Mouse (Mus musculus): ENCODE data around the gene Actl6a.
"Not testable (repeated sequence)": the region's sequence is repeated elsewhere in the genome, so short reads cannot be mapped to it uniquely, and the experiment has no call there.

Actl6a gene

GRCm38 (mm10) chr3:32705647-32706348, at the start of gene Actl6a:
Gene Actl6a (plus strand): TSS chr3:32706298.
- not testable (repeated sequence) for DNase-seq (ENCODE audit: low spot score)

- DNase-seq (ENCODE audit: low spot score) = no peak
These were observed 49.6 kb upstream of the Actl6a start for GRCm38 (mm10) chr3:32656398-32656994.

DNA sequence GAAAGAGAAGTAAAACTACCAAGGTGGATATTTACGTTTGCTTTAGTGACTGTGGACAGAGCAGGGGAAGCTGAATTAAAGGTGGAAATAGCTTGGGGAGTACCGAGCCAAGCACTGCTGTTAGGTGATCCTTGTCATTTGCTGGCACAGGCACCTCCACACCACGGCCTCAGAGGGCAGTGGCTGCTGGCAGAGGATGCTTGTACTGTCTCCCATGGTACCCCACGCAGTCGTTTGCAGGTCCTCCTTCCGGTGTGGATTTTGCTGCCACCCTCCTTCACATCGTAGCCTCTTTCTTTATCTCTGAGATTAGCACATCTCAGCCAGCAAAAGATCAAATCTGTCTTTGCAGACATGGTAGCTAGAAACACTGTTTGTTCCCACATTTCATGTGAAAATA, 47.7 kb upstream of the Actl6a start:
- no peak for DNase-seq (ENCODE audit: low spot score)

- DNase-seq (ENCODE audit: low spot score) = no peak
These were observed 47.3 kb upstream of the Actl6a start for GRCm38 (mm10) chr3:32658821-32659220.

GRCm38 (mm10) chr3:32659506-32659905, 46.6 kb upstream of the Actl6a start:
- no peak for DNase-seq (ENCODE audit: low spot score)

DNA sequence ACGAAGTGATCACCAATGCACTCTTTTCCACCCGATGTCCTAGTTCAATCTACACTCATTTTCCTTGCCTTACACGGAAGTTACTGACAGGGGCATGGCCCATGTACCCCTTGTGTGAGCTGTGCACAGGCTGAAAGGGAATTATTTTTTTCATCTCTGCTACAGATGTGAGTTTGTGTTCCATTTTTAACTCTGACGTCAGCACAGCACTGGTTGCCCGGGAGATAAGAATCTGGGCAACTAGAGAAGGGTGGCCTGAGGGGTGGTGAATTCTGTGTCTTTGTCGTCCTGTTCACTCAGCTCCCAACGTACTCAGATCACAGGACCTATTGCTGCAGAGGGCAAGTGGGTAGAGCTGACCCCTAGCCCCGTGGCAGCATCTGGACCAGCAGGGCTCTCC, 45.8 kb upstream of the Actl6a start:
- no peak for DNase-seq (ENCODE audit: low spot score)

GRCm38 (mm10) chr3:32660831-32661555, 45.1 kb upstream of the Actl6a start:
- DNase-seq (ENCODE audit: low spot score) = no peak

- no peak for DNase-seq (ENCODE audit: low spot score)
These were observed 44.6 kb upstream of the Actl6a start for GRCm38 (mm10) chr3:32661556-32661930.

- DNase-seq (ENCODE audit: low spot score) = no peak
These were observed 37.7 kb upstream of the Actl6a start for GRCm38 (mm10) chr3:32668256-32668959.

- DNase-seq (ENCODE audit: low spot score) = no peak
These were observed 36.9 kb upstream of the Actl6a start for GRCm38 (mm10) chr3:32669211-32669610.

DNA sequence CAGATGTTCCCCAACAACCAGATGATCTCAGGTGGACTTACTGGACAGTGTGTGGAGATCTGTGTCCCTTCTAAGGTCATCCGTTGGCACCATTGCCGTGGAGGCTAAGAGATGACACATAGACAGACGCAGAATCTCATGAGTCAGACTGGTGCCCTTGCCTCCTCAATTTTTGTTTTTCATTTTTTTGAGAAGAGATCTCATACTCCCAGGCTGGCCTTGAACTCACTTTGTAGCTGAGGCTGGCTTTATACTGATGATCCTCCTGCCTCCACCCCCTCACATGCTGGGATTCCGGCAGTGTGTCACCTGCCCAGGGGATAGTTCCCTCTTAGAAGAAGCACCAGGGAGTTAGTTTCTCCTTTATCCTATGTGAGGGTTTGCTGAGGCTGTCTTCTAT, 35.9 kb upstream of the Actl6a start:
- DNase-seq (ENCODE audit: low spot score) = no peak

DNA sequence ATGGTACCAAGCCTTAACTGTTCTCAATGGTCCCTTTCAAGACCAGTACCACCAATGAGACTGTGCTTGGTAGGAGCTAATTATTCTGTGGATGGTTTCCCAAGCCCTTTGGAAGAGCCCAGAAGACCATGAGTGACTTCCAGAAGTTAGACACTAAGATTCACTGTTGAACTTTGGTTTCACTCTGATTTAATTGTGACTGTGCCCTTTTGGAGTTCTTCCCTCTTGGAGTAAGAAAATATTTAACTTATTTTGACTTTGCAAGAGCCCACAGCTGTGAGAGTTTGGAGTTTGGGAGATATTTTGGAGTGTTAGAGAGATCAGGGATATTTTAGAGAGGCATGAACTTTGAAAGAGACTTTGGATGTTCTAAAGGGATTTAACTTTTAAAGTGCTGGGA, 32.9 kb upstream of the Actl6a start:
- no peak for DNase-seq (ENCODE audit: low spot score)

DNA sequence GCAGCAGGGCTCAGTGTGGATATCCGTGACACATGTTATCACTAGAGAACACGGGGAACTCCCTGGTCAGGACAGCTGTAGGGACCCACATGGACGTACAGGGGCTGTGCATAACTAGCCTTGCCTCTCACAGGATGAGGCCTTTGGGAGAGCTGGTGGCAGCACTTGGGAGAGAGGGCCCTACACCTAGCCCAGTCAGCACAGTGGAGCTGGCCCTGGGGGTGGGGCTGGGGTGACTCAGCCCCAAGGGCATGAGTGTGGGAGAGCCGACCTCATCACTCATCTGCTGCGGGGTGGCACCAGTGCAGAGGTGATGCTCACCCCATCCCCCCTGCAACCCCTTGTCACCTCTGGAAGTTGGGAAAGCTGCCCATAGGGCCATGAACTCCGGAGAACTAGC, 29.7 kb upstream of the Actl6a start:
- no peak for DNase-seq (ENCODE audit: low spot score)

- DNase-seq (ENCODE audit: low spot score) = no peak
These were observed 23.1 kb upstream of the Actl6a start for GRCm38 (mm10) chr3:32682910-32683531.

DNA sequence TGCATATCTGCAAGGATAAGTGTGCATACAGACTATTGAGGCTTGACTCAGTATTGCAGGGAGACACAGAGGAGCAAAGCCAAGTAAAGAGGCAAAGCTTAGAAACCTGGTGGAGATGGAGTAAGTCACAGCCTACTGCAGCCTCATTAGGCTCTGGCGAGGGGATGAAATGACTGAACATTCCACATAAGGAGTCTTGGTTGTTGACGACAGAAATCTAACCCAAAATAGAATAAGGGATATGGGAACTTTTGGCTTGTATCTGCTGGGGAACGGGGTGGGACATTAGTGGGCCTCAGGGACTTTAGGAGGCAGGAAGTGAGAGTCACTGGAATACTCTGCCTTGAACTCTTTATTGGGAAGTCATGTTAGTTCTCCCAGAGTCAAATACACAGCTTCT, 21.5 kb upstream of the Actl6a start:
- DNase-seq (ENCODE audit: low spot score) = no peak

GRCm38 (mm10) chr3:32686537-32686936, 19.6 kb upstream of the Actl6a start:
- DNase-seq (ENCODE audit: low spot score) = no peak

GRCm38 (mm10) chr3:32687156-32687555, 18.9 kb upstream of the Actl6a start:
- DNase-seq (ENCODE audit: low spot score) = no peak

GRCm38 (mm10) chr3:32689567-32689999, 16.5 kb upstream of the Actl6a start:
- DNase-seq (ENCODE audit: low spot score) = no peak

DNA sequence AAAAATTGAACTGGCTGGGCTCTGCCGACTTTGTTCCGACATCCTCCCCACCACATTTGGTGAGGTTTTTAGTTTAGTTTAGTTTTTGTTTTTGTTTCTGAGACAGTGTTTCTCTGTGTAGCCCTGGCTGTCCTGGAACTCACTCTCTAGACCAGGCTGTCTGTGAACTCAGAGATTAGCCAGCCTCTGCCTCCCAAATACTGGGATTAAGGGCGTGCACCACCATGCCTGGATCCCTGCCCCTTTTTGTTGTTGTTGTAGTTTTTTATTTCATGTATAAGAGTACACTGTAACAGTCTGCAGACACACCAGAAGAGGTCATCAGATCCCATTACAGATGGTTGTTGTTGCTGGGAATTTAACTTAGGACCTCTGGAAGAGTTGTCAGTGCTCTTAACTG, 16.1 kb upstream of the Actl6a start:
- DNase-seq (ENCODE audit: low spot score) = no peak

DNA sequence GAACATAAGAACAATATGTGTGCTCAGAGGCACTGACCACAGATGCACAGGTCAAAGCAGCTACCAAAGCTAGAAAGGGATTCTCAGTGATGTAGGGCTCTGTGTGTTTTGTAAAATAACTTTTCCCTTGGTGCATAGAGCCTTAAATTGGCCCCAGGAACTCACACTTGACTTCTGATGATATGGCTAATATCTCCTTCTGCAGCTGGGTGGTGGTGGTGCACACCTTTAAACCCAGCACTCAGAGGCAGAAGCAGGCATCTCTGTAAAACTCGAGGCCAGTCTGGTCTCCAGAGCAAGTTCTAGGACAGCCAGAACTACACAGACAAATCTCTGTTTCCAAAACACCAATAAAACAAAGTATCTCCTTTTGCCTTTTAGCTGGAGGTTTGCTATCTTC, 15.2 kb upstream of the Actl6a start:
- no peak for DNase-seq (ENCODE audit: low spot score)

DNA sequence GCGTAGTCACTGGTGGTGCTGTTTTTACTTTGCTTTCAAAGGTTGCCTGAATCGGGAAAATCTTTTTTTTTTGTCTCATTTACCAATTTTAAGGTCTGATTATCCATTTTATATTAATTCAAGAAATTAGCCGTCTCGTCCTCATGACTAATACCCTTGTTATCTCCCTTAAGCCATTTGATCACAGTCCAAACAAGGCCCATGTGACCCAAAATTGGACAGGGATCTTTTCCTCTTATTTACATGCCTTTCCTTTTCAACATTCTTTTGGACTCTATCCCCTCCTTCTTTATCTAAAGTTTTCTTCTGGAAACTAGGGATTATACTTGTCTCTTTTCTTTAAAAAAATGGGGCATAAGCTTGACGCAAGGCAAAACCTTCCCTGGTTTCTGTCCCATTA, 14.3 kb upstream of the Actl6a start:
- DNase-seq (ENCODE audit: low spot score) = no peak

DNA sequence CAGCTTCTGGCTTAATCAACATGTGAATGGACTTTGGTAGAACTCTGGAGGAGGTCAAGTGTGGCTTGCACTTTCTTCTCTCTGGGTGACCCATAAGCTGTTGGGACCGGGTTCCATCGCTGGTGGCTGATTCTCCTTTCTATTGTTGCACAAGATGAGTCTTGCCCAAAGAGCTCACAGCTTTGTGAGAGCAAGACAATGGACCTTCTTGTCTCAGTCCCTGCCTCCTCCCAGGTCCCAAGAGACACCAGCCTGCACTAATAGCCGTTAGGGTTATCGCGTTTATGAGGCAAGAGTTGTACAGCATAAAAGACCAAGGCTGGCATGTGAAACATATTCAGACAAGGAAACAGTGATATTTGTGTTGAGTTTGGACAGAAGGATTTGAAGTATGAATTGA, 11.9 kb upstream of the Actl6a start:
- no peak for DNase-seq (ENCODE audit: low spot score)
